Mouse (Mus musculus) CH12.LX (cell line): ENCODE results near the gene St3gal3.

Source experiments
- CHD2 ChIP-seq: IDR thresholded peaks from 2 replicates; pipeline ENCODE4 v1.6.1; 2011; ENCODE audit warnings: low read length, improper control_type of control experiment
- CTCF ChIP-seq, 2 experiments: IDR thresholded peaks in 1 of 2; conservative IDR thresholded peaks in 1 of 2; 2 replicates each; pipeline ENCODE4 v1.5.1; 2011 to 2012; ENCODE audit warnings: low read depth in 2 of 2, low read length in 2 of 2, improper control_type of control experiment in 1 of 2, inconsistent platforms in 1 of 2, mild to moderate bottlenecking in 1 of 2, moderate library complexity in 1 of 2
- EP300 ChIP-seq: IDR thresholded peaks from 2 replicates; pipeline ENCODE4 v1.6.1; 2011; ENCODE audit warnings: low read length, improper control_type of control experiment
- JUN ChIP-seq: IDR thresholded peaks from 2 replicates; pipeline ENCODE4 v1.6.1; 2011; ENCODE audit warnings: low read depth, mild to moderate bottlenecking, low read length, improper control_type of control experiment, moderate library complexity; ENCODE audit not compliant: insufficient read depth
- KAT2A ChIP-seq: IDR thresholded peaks from 2 replicates; pipeline ENCODE4 v1.6.1; 2012; ENCODE audit warnings: low read length, improper control_type of control experiment, inconsistent platforms; ENCODE audit not compliant: insufficient replicate concordance
- MAX ChIP-seq: IDR thresholded peaks from 2 replicates; pipeline ENCODE4 v1.6.1; 2011; ENCODE audit warnings: low read length, improper control_type of control experiment
- MAZ ChIP-seq: IDR thresholded peaks from 2 replicates; pipeline ENCODE4 v1.6.1; 2012; ENCODE audit warnings: low read depth, mild to moderate bottlenecking, inconsistent platforms, low read length, improper control_type of control experiment, moderate library complexity
- MXI1 ChIP-seq: IDR thresholded peaks from 2 replicates; pipeline ENCODE4 v1.6.1; 2011; ENCODE audit warnings: mild to moderate bottlenecking, low read depth, low read length, improper control_type of control experiment
- NELFE ChIP-seq: IDR thresholded peaks from 2 replicates; pipeline ENCODE4 v1.6.1; 2011; ENCODE audit warnings: low read depth, low read length, improper control_type of control experiment
- POLR2A ChIP-seq: IDR thresholded peaks from 2 replicates; pipeline ENCODE4 v1.6.1; 2011; ENCODE audit warnings: low read depth, mild to moderate bottlenecking, improper control_type of control experiment, low read length
- POLR2AphosphoS2 ChIP-seq: IDR thresholded peaks from 2 replicates; pipeline ENCODE4 v1.6.1; 2011; ENCODE audit warnings: low read depth, low read length, improper control_type of control experiment
- USF2 ChIP-seq: conservative IDR thresholded peaks from 2 replicates; pipeline ENCODE4 v1.6.1; 2011; ENCODE audit warnings: low read depth, low read length, improper control_type of control experiment
- ZC3H11A ChIP-seq: IDR thresholded peaks from 2 replicates; pipeline ENCODE4 v1.6.1; 2012; ENCODE audit warnings: low read depth, mild to moderate bottlenecking, inconsistent platforms, low read length, improper control_type of control experiment
- ZKSCAN1 ChIP-seq: IDR thresholded peaks from 2 replicates; pipeline ENCODE4 v1.6.1; 2012; ENCODE audit warnings: low read depth, inconsistent platforms, low read length, improper control_type of control experiment, borderline replicate concordance

GRCm38 (mm10) chr4:117890750-117891149, 244.0 kb downstream of the St3gal3 start:
- TF ChIP-seq POLR2A, result no peak
- no peak for TF ChIP-seq CTCF (conservative IDR thresholded peaks at IDR 0.05 in 1 of 2, IDR thresholded peaks at IDR 0.05 in 1 of 2; ENCODE audit: low read depth in 2 of 2, low read length in 2 of 2)
- no peak for TF ChIP-seq MAZ
- no peak for TF ChIP-seq ZC3H11A
- no peak for TF ChIP-seq USF2
- no peak for TF ChIP-seq MAX
- TF ChIP-seq POLR2AphosphoS2, result no peak
- no peak for TF ChIP-seq NELFE
- TF ChIP-seq ZKSCAN1, result no peak
- no peak for TF ChIP-seq MXI1
- TF ChIP-seq CHD2, result no peak
- no peak for TF ChIP-seq KAT2A
- TF ChIP-seq EP300, result no peak
- TF ChIP-seq JUN, result no peak
